Mouse (Mus musculus): ENCODE results near the gene A930004D18Rik. TPM values are rescaled to one million over a fixed set of nuclear protein-coding genes. Genes with fewer than 3 reads are reported as not detected.
A peak's percentile ranks its signal among the peaks of the same experiment; 100 is the strongest.

Gene A930004D18Rik
- total and polyA plus RNA-seq, 2 experiments: 1.9 to 2.8 TPM

GRCm38 (mm10) chr2:18034371-18035250, 2.9 kb downstream of the A930004D18Rik start:
- H3K27me3 ChIP-seq (ENCODE audit: control insufficient read depth, insufficient read depth, low read length): peaks cover 4% of the 10 kb centered on the region; the same call in 1 of the 2 replicates
- no peak for DNase-seq (ENCODE audit: extremely low read depth, low read depth, low spot score)
- no peak overlapping the region for H3K27ac ChIP-seq (replicated peaks; ENCODE audit: insufficient read depth, low read depth, low read length)

GRCm38 (mm10) chr2:18033166-18034108, 4.1 kb downstream of the A930004D18Rik start:
- Histone ChIP-seq H3K4me1 (ENCODE audit: control insufficient read depth, insufficient read depth, low read length) (no peaks in the 10 kb centered on the region), H3K27me3 (ENCODE audit: control insufficient read depth, insufficient read depth, low read length) (peaks cover 3% of the 10 kb centered on the region; the same call in 1 of the 2 replicates), H3K79me2 (ENCODE audit: control insufficient read depth, insufficient read depth, low read length) (no peaks in the 10 kb centered on the region), H3K36me3 (ENCODE audit: control insufficient read depth, insufficient read depth, low read length) (no peaks in the 10 kb centered on the region), H3K27ac (replicated peaks; ENCODE audit: insufficient read depth, low read depth, low read length) (no peak overlapping the region), H3K9ac (ENCODE audit: low read depth, low read length) (no peak overlapping the region), H3K4me3 (ENCODE audit: insufficient read depth, low read depth, low read length) (no peak overlapping the region)
- TF ChIP-seq CTCF (IDR thresholded peaks at IDR 0.05; ENCODE audit: low read depth, low read length): no peak
- TF ChIP-seq POLR2A (IDR thresholded peaks at IDR 0.05; ENCODE audit: extremely low read depth, insufficient read depth, low read length): no peak
- 93% methylated on average over 10 of the region's 10 CpGs for WGBS
- no peak for DNase-seq (ENCODE audit: extremely low read depth, low read depth, low spot score)

More at GRCm38 (mm10) chr2:18034371-18035250, 2.9 kb downstream of the A930004D18Rik start:
- H3K4me3 ChIP-seq (ENCODE audit: insufficient read depth, low read depth, low read length): no peak overlapping the region
- 95% methylated on average over 10 of the region's 10 CpGs for WGBS
- H3K9ac ChIP-seq (ENCODE audit: low read depth, low read length): no peak overlapping the region
- no peaks in the 10 kb centered on the region for H3K79me2 ChIP-seq (ENCODE audit: control insufficient read depth, insufficient read depth, low read length)
- no peaks in the 10 kb centered on the region for H3K4me1 ChIP-seq (ENCODE audit: control insufficient read depth, insufficient read depth, low read length)
- TF ChIP-seq CTCF (IDR thresholded peaks at IDR 0.05; ENCODE audit: low read depth, low read length): no peak
- no peak for TF ChIP-seq POLR2A (IDR thresholded peaks at IDR 0.05; ENCODE audit: extremely low read depth, insufficient read depth, low read length)
- no peaks in the 10 kb centered on the region for H3K36me3 ChIP-seq (ENCODE audit: control insufficient read depth, insufficient read depth, low read length)

GRCm38 (mm10) chr2:18032538-18032895, 5.0 kb downstream of the A930004D18Rik start:
- Histone ChIP-seq H3K4me1 (ENCODE audit: control insufficient read depth, insufficient read depth, low read length) (no peaks in the 10 kb centered on the region), H3K4me3 (ENCODE audit: insufficient read depth, low read depth, low read length) (no peak overlapping the region), H3K79me2 (ENCODE audit: control insufficient read depth, insufficient read depth, low read length) (no peaks in the 10 kb centered on the region), H3K36me3 (ENCODE audit: control insufficient read depth, insufficient read depth, low read length) (no peaks in the 10 kb centered on the region), H3K27me3 (ENCODE audit: control insufficient read depth, insufficient read depth, low read length) (peaks cover 3% of the 10 kb centered on the region; the same call in 1 of the 2 replicates), H3K27ac (replicated peaks; ENCODE audit: insufficient read depth, low read depth, low read length) (no peak overlapping the region), H3K9ac (ENCODE audit: low read depth, low read length) (no peak overlapping the region)
- TF ChIP-seq POLR2A (IDR thresholded peaks at IDR 0.05; ENCODE audit: extremely low read depth, insufficient read depth, low read length) (no peak), CTCF (IDR thresholded peaks at IDR 0.05; ENCODE audit: low read depth, low read length) (no peak)
- no peak for DNase-seq (ENCODE audit: extremely low read depth, low read depth, low spot score)
- WGBS: 94% methylated on average over 5 of the region's 5 CpGs

GRCm38 (mm10) chr2:18031831-18032537, 5.6 kb downstream of the A930004D18Rik start:
- H3K36me3 ChIP-seq (ENCODE audit: control insufficient read depth, insufficient read depth, low read length): no peaks in the 10 kb centered on the region
- H3K4me1 ChIP-seq (ENCODE audit: control insufficient read depth, insufficient read depth, low read length): 0 out of 2 replicates have a peak, but pooled peaks cover under 1% of the 10 kb centered on the region
- 13% methylated on average over 34 of the region's 34 CpGs for WGBS
- H3K79me2 ChIP-seq (ENCODE audit: control insufficient read depth, insufficient read depth, low read length): no peaks in the 10 kb centered on the region
- H3K9ac ChIP-seq (ENCODE audit: low read depth, low read length): peak overlapping the region; percentile 69
- no peak for DNase-seq (ENCODE audit: extremely low read depth, low read depth, low spot score)
- H3K27me3 ChIP-seq (ENCODE audit: control insufficient read depth, insufficient read depth, low read length): peaks cover 3% of the 10 kb centered on the region; the same call in 1 of the 2 replicates
- H3K27ac ChIP-seq (replicated peaks; ENCODE audit: insufficient read depth, low read depth, low read length): no peak overlapping the region
- H3K4me3 ChIP-seq (ENCODE audit: insufficient read depth, low read depth, low read length): peak overlapping the region; percentile 56
- TF ChIP-seq CTCF (IDR thresholded peaks at IDR 0.05; ENCODE audit: low read depth, low read length): no peak
- TF ChIP-seq POLR2A (IDR thresholded peaks at IDR 0.05; ENCODE audit: extremely low read depth, insufficient read depth, low read length): no peak

- H3K27me3 ChIP-seq (ENCODE audit: control insufficient read depth, insufficient read depth, low read length): no peaks in the 10 kb centered on the region
- peak; percentile 44 for DNase-seq (ENCODE audit: extremely low read depth, low read depth, low spot score)
- H3K4me1 ChIP-seq (ENCODE audit: control insufficient read depth, insufficient read depth, low read length): 0 out of 2 replicates have a peak, but pooled peaks cover 2% of the 10 kb centered on the region
- no peak for TF ChIP-seq CTCF (IDR thresholded peaks at IDR 0.05; ENCODE audit: low read depth, low read length)
- TF ChIP-seq POLR2A (IDR thresholded peaks at IDR 0.05; ENCODE audit: extremely low read depth, insufficient read depth, low read length): no peak
- peak overlapping the region; percentile 56 for H3K4me3 ChIP-seq (ENCODE audit: insufficient read depth, low read depth, low read length)
- 11% methylated on average over 26 of the region's 26 CpGs for WGBS
- no peaks in the 10 kb centered on the region for H3K79me2 ChIP-seq (ENCODE audit: control insufficient read depth, insufficient read depth, low read length)
- no peaks in the 10 kb centered on the region for H3K36me3 ChIP-seq (ENCODE audit: control insufficient read depth, insufficient read depth, low read length)
- no peak overlapping the region for H3K27ac ChIP-seq (replicated peaks; ENCODE audit: insufficient read depth, low read depth, low read length)
- H3K9ac ChIP-seq (ENCODE audit: low read depth, low read length): peak overlapping the region; percentile 14
Measured at GRCm38 (mm10) chr2:18031271-18031821, 6.2 kb downstream of the A930004D18Rik start.

Data from liver, adult 2 months (tissue).